12 mouse cellular contexts compared by ENCODE assay signal in genomic region chr6:125455806-125456520, GRCm38 (mm10). TPM values are rescaled to one million over a fixed set of nuclear protein-coding genes. Genes with fewer than 3 reads are reported as not detected.
DNase-seq lines count a peak whose midpoint lies in the region; ATAC-seq and TF ChIP-seq lines count a peak whose summit lies in the region.
"Had no signal": no experiment of that assay in that cellular context is flagged by ENCODE, and none has a peak within 500 bp of the region (broad histone marks: within the 10 kb centered on the region; RNA-seq: fewer than 3 reads in every experiment).

No protein-coding gene starts in this region.

- H3K4me3 ChIP-seq in kidney, postnatal 0 days (replicated peaks; ENCODE audit: low read depth, low read length): no peak overlapping the region
- H3K4me3 ChIP-seq in kidney, adult 2 months (ENCODE audit: insufficient read depth, low read depth, low read length): no peak overlapping the region
- H3K4me3 ChIP-seq in intestine, embryonic 16.5 days (ENCODE audit: low read length): no peak overlapping the region
- no peak overlapping the region for H3K4me3 ChIP-seq in stomach, embryonic 14.5 days (ENCODE audit: low read depth, low read length)
- no peak overlapping the region for H3K4me3 ChIP-seq in forebrain, embryonic 12.5 days (replicated peaks)
- H3K4me3 ChIP-seq: forebrain, embryonic 15.5 days had no signal

- H3K27ac ChIP-seq in kidney, postnatal 0 days: 0 out of 2 replicates have a peak overlapping the region, but pooled peaks have one; percentile 63
- no peak overlapping the region for H3K27ac ChIP-seq in kidney, adult 2 months (ENCODE audit: insufficient read depth, low read depth, low read length)
- H3K27ac ChIP-seq in intestine, embryonic 16.5 days (ENCODE audit: low read length): no peak overlapping the region
- H3K27ac ChIP-seq in stomach, embryonic 14.5 days (ENCODE audit: low read length): no peak overlapping the region
- H3K27ac ChIP-seq in forebrain, embryonic 12.5 days: no peak overlapping the region
- H3K27ac ChIP-seq: forebrain, embryonic 15.5 days had no signal

- no peak for TF ChIP-seq CTCF in kidney, postnatal 0 days (IDR thresholded peaks at IDR 0.05; ENCODE audit: low read depth)
- no peak for TF ChIP-seq CTCF in kidney, adult 2 months (conservative IDR thresholded peaks at IDR 0.05; ENCODE audit: insufficient read depth, insufficient read length, low read depth, low read length)

- no peaks in the 10 kb centered on the region for H3K36me3 ChIP-seq in kidney, postnatal 0 days (ENCODE audit: insufficient read depth, low read length)
- H3K36me3 ChIP-seq in kidney, adult 2 months (ENCODE audit: control insufficient read depth, insufficient read depth, low read length): no peaks in the 10 kb centered on the region
- no peaks in the 10 kb centered on the region for H3K36me3 ChIP-seq in intestine, embryonic 16.5 days (ENCODE audit: control insufficient read depth, insufficient read depth, low read length)
- H3K36me3 ChIP-seq in stomach, embryonic 14.5 days (ENCODE audit: control insufficient read depth, insufficient read depth, low read length): peaks cover under 1% of the 10 kb centered on the region; the same call in 1 of the 2 replicates
- no peaks in the 10 kb centered on the region; the same call in 1 of the 2 replicates for H3K36me3 ChIP-seq in forebrain, embryonic 12.5 days (replicated peaks)
- H3K36me3 ChIP-seq: forebrain, embryonic 15.5 days had no signal

- H3K4me1 ChIP-seq in kidney, postnatal 0 days (replicated peaks; ENCODE audit: insufficient read depth, low read length): no peaks in the 10 kb centered on the region
- peaks cover 2% of the 10 kb centered on the region; the same call in 1 of the 2 replicates for H3K4me1 ChIP-seq in kidney, adult 2 months (ENCODE audit: control insufficient read depth, insufficient read depth, low read length)
- H3K4me1 ChIP-seq in intestine, embryonic 16.5 days (ENCODE audit: control insufficient read depth, insufficient read depth, low read length): peaks cover 7% of the 10 kb centered on the region
- H3K4me1 ChIP-seq in stomach, embryonic 14.5 days (ENCODE audit: control insufficient read depth, insufficient read depth, low read length): no peaks in the 10 kb centered on the region
- H3K4me1 ChIP-seq in forebrain, embryonic 12.5 days: peaks cover 7% of the 10 kb centered on the region
- H3K4me1 ChIP-seq: forebrain, embryonic 15.5 days had no signal

- H3K9ac ChIP-seq in kidney, postnatal 0 days (ENCODE audit: low read depth, low read length): no peak overlapping the region
- no peak overlapping the region for H3K9ac ChIP-seq in intestine, embryonic 16.5 days (ENCODE audit: low read depth, low read length)
- H3K9ac ChIP-seq in stomach, embryonic 14.5 days (replicated peaks; ENCODE audit: low read depth, low read length): no peak overlapping the region
- H3K9ac ChIP-seq in forebrain, embryonic 12.5 days: no peak overlapping the region
- H3K9ac ChIP-seq: forebrain, embryonic 15.5 days had no signal

- DNase-seq in kidney, postnatal 0 days (ENCODE audit: low spot score): peak; percentile 53
- DNase-seq in kidney, adult 2 months: no peak
- peak; percentile 34 for DNase-seq in embryo, embryonic 11.5 days (ENCODE audit: low read depth, low spot score)
- DNase-seq in layer of hippocampus, postnatal 25 days (ENCODE audit: extremely low spot score in 1 of 2, low spot score in 1 of 2): no peak
- DNase-seq: cerebellum, postnatal 14 days; heart, adult 18-20 months; lung, postnatal 36 days; right cerebral cortex, postnatal 14 days had no signal

- no peak for TF ChIP-seq POLR2A in kidney, adult 2 months (IDR thresholded peaks at IDR 0.05; ENCODE audit: low read depth, low read length)

- no peaks in the 10 kb centered on the region for H3K27me3 ChIP-seq in kidney, postnatal 0 days (ENCODE audit: insufficient read depth, low read length)
- H3K27me3 ChIP-seq in kidney, adult 2 months (replicated peaks; ENCODE audit: control insufficient read depth, insufficient read depth, low read length): no peaks in the 10 kb centered on the region
- H3K27me3 ChIP-seq in intestine, embryonic 16.5 days (replicated peaks; ENCODE audit: control insufficient read depth, insufficient read depth, low read length): no peaks in the 10 kb centered on the region
- H3K27me3 ChIP-seq in stomach, embryonic 14.5 days (ENCODE audit: control insufficient read depth, insufficient read depth, low read length): no peaks in the 10 kb centered on the region
- no peaks in the 10 kb centered on the region for H3K27me3 ChIP-seq in forebrain, embryonic 12.5 days
- H3K27me3 ChIP-seq: forebrain, embryonic 15.5 days had no signal

- H3K4me2 ChIP-seq in kidney, postnatal 0 days (ENCODE audit: low read length): no peak overlapping the region
- no peak overlapping the region for H3K4me2 ChIP-seq in intestine, embryonic 16.5 days (ENCODE audit: low read depth, low read length)
- no peak overlapping the region for H3K4me2 ChIP-seq in stomach, embryonic 14.5 days (replicated peaks; ENCODE audit: low read depth, low read length)
- no peak overlapping the region for H3K4me2 ChIP-seq in forebrain, embryonic 12.5 days
- H3K4me2 ChIP-seq: forebrain, embryonic 15.5 days had no signal

- 32% methylated on average over 12 of the region's 12 CpGs for WGBS in kidney, postnatal 0 days
- WGBS in kidney, adult 2 months: 34% methylated on average over 12 of the region's 12 CpGs
- WGBS in intestine, embryonic 16.5 days: 42% methylated on average over 12 of the region's 12 CpGs
- whole genome bisulfite sequencing in stomach, embryonic 14.5 days: 28% methylated on average over 12 of the region's 12 CpGs
- 51% methylated on average over 12 of the region's 12 CpGs for WGBS in forebrain, embryonic 12.5 days

- H3K9me3 ChIP-seq in kidney, postnatal 0 days (replicated peaks; ENCODE audit: low read length): no peaks in the 10 kb centered on the region
- no peaks in the 10 kb centered on the region for H3K9me3 ChIP-seq in intestine, embryonic 16.5 days (ENCODE audit: control insufficient read depth, low read length)
- H3K9me3 ChIP-seq in stomach, embryonic 14.5 days (ENCODE audit: control insufficient read depth, low read depth, low read length): no peaks in the 10 kb centered on the region
- H3K9me3 ChIP-seq in forebrain, embryonic 12.5 days: no peaks in the 10 kb centered on the region
- H3K9me3 ChIP-seq: forebrain, embryonic 15.5 days had no signal

- peak; percentile 45; the same call in 1 of the 2 replicates for ATAC-seq in kidney, postnatal 0 days (replicated peaks; ENCODE audit: low FRiP score, low read depth)
- ATAC-seq in intestine, embryonic 16.5 days: peak; percentile 23
- ATAC-seq in stomach, embryonic 14.5 days (ENCODE audit: insufficient number of reproducible peaks, insufficient read depth, low FRiP score, low read depth): peak; percentile 64; the same call in 1 of the 2 replicates
- no peak for ATAC-seq in forebrain, embryonic 12.5 days (ENCODE audit: low FRiP score)
- ATAC-seq: forebrain, embryonic 15.5 days had no signal

RNA-seq across cellular contexts. Expression of gene Cd9, which starts 38.6 kb away (rescaled TPM):
- polyA plus RNA-seq in kidney, postnatal 0 days (2015; fragmentation: Nextera tagmentation; extraction: Ambion mirVana): 271 and 278 TPM in 2 replicates
- 138 and 140 TPM in 2 replicates for polyA plus RNA-seq in kidney, adult 2 months (2012; rRNA removed)
- 146 and 167 TPM in 2 replicates for polyA plus RNA-seq in intestine, embryonic 16.5 days (2015; fragmentation: Nextera tagmentation; extraction: Ambion mirVana)
- 286 and 302 TPM in 2 replicates for polyA plus RNA-seq in stomach, embryonic 14.5 days (2014; fragmentation: Nextera tagmentation; extraction: Ambion mirVana)
- 44.2 and 45.3 TPM in 2 replicates for polyA plus RNA-seq in forebrain, embryonic 12.5 days (2016; fragmentation: Nextera tagmentation; extraction: Ambion mirVana)
- 10 to 100 TPM; 78.0 to 89.7 TPM for total RNA-seq in layer of hippocampus, postnatal 25 days (2021)

Comparison
In these comparisons a context has a peak if more than half of its experiments do, and no peak if none do; other contexts are left out.
1. DNase-seq: peak in kidney, postnatal 0 days (single experiment) and embryo, embryonic 11.5 days (single experiment); none in kidney, adult 2 months (single experiment) and layer of hippocampus, postnatal 25 days (0 of 2).